Mouse (Mus musculus) C2C12 (cell line): ENCODE results near the gene Mthfsd. TPM values are rescaled to one million over a fixed set of nuclear protein-coding genes. Genes with fewer than 3 reads are reported as not detected.

Source experiments
- H3K27me3 ChIP-seq: one replicate; pipeline ENCODE4 v1.6.1; 2011; ENCODE audit not compliant: control insufficient read depth, insufficient read depth, insufficient read length
- H3K36me3 ChIP-seq: one replicate; pipeline ENCODE4 v1.6.1; 2011; ENCODE audit not compliant: control insufficient read depth, insufficient read depth
- H3K4me3 ChIP-seq: one replicate; pipeline ENCODE4 v1.5.1; 2011; ENCODE audit warnings: mild to moderate bottlenecking, control low read depth; ENCODE audit not compliant: poor library complexity, insufficient read depth, severe bottlenecking
- H3K79me2 ChIP-seq: one replicate; pipeline ENCODE4 v1.6.1; 2011; ENCODE audit not compliant: control insufficient read depth, insufficient read depth
- H3K79me3 ChIP-seq: one replicate; pipeline ENCODE4 v1.6.1; 2011; ENCODE audit warnings: low read depth, control low read depth
- H3ac ChIP-seq: one replicate; pipeline ENCODE3; 2011; ENCODE audit warnings: low read depth; ENCODE audit not compliant: control insufficient read depth, insufficient read length
- CEBPB ChIP-seq: IDR thresholded peaks from one replicate; pipeline ENCODE4 v1.6.1; 2011; ENCODE audit warnings: low read depth, mild to moderate bottlenecking, control low read depth, moderate library complexity
- CTCF ChIP-seq: IDR thresholded peaks from one replicate; pipeline ENCODE4 v1.5.1; 2011; ENCODE audit not compliant: control insufficient read depth, insufficient read depth, insufficient read length
- FOSL1 ChIP-seq: IDR thresholded peaks from one replicate; pipeline ENCODE4 v1.8.0; 2011; ENCODE audit warnings: mild to moderate bottlenecking, low read length; ENCODE audit not compliant: poor library complexity, insufficient read depth, severe bottlenecking
- MAX ChIP-seq: IDR thresholded peaks from one replicate; pipeline ENCODE4 v1.6.1; 2011; ENCODE audit warnings: mild to moderate bottlenecking, control low read depth
- MYOD1 ChIP-seq: IDR thresholded peaks from one replicate; pipeline ENCODE4 v1.6.1; 2011; ENCODE audit warnings: low read depth; ENCODE audit not compliant: control insufficient read depth, insufficient read length
- MYOG ChIP-seq: IDR thresholded peaks from one replicate; pipeline ENCODE4 v1.6.1; 2011; ENCODE audit not compliant: control insufficient read depth, insufficient read length; ENCODE audit errors: extremely low read depth
- USF1 ChIP-seq: IDR thresholded peaks from one replicate; pipeline ENCODE4 v1.6.1; 2011; ENCODE audit warnings: low read depth, mild to moderate bottlenecking, control low read depth, moderate library complexity
- polyA plus RNA-seq: library from polyadenylated mRNA; unstranded; fragments of >200 nt; fragmentation: generic; extraction: Trizol; gene quantifications from one replicate; pipeline ENCODE4 v1.2.1, GENCODE M21; 2012; ENCODE audit warnings: missing spikeins

Gene Mthfsd
- polyA plus RNA-seq, 1 experiment, result 22.7 TPM

- TF ChIP-seq CTCF (no peak), MYOG (no peak), MAX (no peak)
- no peaks in the 10 kb centered on the region for H3K36me3 ChIP-seq
- H3K4me3 ChIP-seq, result no peak overlapping the region
- peaks cover 96% of the 10 kb centered on the region for H3K27me3 ChIP-seq
- H3K79me2 ChIP-seq, result no peaks in the 10 kb centered on the region
- H3ac ChIP-seq, result no peak overlapping the region
- no peaks in the 10 kb centered on the region for H3K79me3 ChIP-seq
These were observed 21.9 kb downstream of the Mthfsd start for GRCm38 (mm10) chr8:121086004-121086900.

DNA sequence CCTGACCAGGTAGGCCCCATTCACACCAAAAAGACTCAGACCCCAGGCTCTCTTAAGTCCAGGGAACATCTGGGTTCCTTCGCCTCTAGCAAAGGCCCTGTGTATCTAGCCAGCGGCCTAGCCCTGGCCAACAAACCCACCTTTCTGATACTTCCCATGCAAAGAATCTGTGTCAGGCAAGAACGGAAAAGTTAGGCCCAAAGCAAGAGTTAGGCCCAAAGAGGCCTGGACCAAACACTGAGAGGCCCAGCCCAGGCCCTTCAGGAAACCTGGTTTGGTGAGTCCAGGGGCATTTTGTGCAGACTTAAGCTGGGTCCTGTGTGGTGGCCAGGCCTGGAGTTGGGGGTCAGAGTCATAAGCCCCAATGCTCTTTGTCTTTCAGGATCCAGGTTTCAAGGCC is 22.6 kb downstream of the Mthfsd start:
- Histone ChIP-seq H3K79me2 (no peaks in the 10 kb centered on the region), H3ac (no peak overlapping the region), H3K79me3 (no peaks in the 10 kb centered on the region), H3K4me3 (no peak overlapping the region), H3K27me3 (peaks cover 96% of the 10 kb centered on the region), H3K36me3 (no peaks in the 10 kb centered on the region)
- TF ChIP-seq MAX (no peak), CTCF (no peak), USF1 (no peak), MYOD1 (no peak), MYOG (no peak), FOSL1 (no peak), CEBPB (no peak)

DNA sequence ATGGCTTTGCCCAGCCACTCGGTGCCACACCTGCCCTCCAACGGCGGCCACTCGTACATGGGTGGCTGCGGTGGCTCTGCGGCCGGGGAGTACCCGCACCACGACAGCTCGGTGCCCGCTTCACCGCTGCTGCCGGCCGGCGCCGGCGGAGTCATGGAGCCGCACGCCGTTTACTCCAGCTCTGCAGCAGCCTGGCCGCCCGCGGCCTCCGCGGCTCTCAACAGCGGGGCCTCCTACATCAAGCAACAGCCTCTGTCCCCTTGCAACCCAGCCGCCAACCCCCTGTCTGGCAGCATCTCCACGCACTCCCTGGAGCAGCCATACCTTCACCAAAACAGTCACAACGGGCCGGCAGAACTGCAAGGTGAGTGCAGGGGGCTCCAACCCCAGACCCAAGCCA is 23.2 kb downstream of the Mthfsd start:
- no peaks in the 10 kb centered on the region for H3K79me2 ChIP-seq
- no peak overlapping the region for H3ac ChIP-seq
- no peaks in the 10 kb centered on the region for H3K36me3 ChIP-seq
- H3K27me3 ChIP-seq, result peaks cover 96% of the 10 kb centered on the region
- H3K4me3 ChIP-seq, result no peak overlapping the region
- no peaks in the 10 kb centered on the region for H3K79me3 ChIP-seq
- TF ChIP-seq MAX (no peak), CTCF (no peak), FOSL1 (no peak), MYOG (no peak), USF1 (no peak), CEBPB (no peak), MYOD1 (no peak)

DNA sequence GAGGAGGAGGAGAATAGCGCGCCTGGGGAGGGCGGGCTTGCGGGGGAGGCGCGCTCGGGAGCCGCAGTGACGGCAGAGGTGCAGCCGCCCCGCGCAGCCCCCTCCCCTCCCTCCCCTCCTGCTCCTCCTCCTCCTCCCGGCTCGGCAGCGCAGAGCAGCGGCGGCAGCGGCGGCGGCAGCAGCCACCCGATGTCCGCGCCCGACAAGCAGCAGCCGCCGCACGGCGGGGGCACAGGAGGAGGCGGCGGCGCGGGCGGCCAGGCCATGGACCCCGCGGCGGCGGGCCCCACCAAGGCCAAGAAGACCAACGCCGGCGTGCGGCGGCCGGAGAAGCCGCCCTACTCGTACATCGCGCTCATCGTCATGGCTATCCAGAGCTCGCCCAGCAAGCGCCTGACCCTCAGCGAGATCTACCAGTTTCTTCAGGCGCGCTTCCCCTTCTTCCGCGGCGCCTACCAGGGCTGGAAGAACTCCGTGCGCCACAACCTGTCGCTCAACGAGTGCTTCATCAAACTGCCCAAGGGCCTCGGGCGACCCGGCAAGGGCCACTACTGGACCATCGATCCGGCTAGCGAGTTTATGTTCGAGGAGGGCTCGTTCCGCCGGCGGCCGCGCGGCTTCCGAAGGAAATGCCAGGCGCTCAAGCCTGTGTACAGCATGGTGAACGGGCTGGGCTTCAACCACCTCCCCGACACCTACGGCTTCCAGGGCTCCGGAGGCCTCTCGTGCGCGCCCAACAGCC is 23.8 kb downstream of the Mthfsd start, which contains the start of gene Foxf1:
TSS of gene Foxf1 (plus strand) at position 177 of the 742 bp plus-strand sequence.
- no peak for TF ChIP-seq CTCF
- TF ChIP-seq MAX, result no peak
- TF ChIP-seq MYOG, result no peak
- TF ChIP-seq MYOD1, result no peak
- TF ChIP-seq CEBPB, result no peak
- TF ChIP-seq FOSL1, result no peak
- TF ChIP-seq USF1, result no peak
- H3K27me3 ChIP-seq, result peaks cover 96% of the 10 kb centered on the region
- H3K79me3 ChIP-seq, result no peaks in the 10 kb centered on the region
- H3K79me2 ChIP-seq, result no peaks in the 10 kb centered on the region
- peak within 1 kb of the TSS; percentile 21 for H3K4me3 ChIP-seq
- H3K36me3 ChIP-seq, result no peaks in the 10 kb centered on the region
- no peak within 1 kb of the TSS for H3ac ChIP-seq

- H3K79me2 ChIP-seq, result no peaks in the 10 kb centered on the region
- H3ac ChIP-seq, result no peak overlapping the region
- H3K79me3 ChIP-seq, result no peaks in the 10 kb centered on the region
- H3K4me3 ChIP-seq, result no peak overlapping the region
- TF ChIP-seq MYOD1 (no peak), MYOG (no peak), CEBPB (no peak), USF1 (no peak), CTCF (no peak), FOSL1 (no peak), MAX (no peak)
- H3K36me3 ChIP-seq, result no peaks in the 10 kb centered on the region
- H3K27me3 ChIP-seq, result peaks cover 96% of the 10 kb centered on the region
These were observed 24.3 kb downstream of the Mthfsd start for GRCm38 (mm10) chr8:121083936-121084209.
